Mouse (Mus musculus) ovary, adult 10 weeks (tissue): Measurements from ENCODE around the gene Mfn1. TPM values are rescaled to one million over a fixed set of nuclear protein-coding genes. Genes with fewer than 3 reads are reported as not detected.

ENCODE experiments used
- polyA plus RNA-seq: library from polyadenylated mRNA; stranded (reverse); fragments of 350-450 nt; fragmentation: Illumina TruSeq; extraction: RNeasy Lipid Tissue Mini Kit (QIAGEN cat#74804); gene quantifications from one replicate; pipeline ENCODE4 v1.2.3, GENCODE M21; 2014

Gene Mfn1
- polyA plus RNA-seq = 312 TPM

DNA sequence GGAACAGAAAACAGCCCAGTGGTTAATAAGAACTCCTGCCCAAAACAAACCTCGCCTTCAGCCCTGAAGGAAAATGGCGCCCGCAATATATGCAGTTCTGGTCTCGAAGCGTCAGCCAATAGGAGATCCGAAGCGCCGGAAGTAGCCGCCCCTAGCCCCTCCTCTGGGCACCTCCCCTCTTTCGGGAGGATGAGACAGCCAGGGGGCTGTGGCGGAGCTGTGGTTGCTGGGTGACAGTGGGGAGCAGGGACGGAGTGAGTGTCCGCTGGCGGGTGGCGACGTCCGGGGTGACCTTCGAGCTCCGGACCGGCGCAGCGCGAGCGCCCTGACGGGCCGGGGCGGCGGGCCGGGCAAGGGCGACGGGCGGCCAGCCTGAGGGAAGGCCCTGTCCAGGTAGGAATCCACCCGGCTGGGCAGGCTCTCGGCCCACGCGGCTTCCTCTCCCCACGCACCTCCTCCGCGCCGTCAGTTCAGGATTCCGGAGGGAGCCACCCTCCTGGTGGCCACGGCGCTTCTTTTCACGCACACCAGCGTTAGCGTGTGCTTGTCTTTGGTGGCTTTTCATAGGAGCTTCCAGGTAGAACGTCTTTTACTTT lies at the start of gene Mfn1:
TSS of gene Mfn1 (plus strand) at position 163 of the 596 bp plus-strand sequence.

DNA sequence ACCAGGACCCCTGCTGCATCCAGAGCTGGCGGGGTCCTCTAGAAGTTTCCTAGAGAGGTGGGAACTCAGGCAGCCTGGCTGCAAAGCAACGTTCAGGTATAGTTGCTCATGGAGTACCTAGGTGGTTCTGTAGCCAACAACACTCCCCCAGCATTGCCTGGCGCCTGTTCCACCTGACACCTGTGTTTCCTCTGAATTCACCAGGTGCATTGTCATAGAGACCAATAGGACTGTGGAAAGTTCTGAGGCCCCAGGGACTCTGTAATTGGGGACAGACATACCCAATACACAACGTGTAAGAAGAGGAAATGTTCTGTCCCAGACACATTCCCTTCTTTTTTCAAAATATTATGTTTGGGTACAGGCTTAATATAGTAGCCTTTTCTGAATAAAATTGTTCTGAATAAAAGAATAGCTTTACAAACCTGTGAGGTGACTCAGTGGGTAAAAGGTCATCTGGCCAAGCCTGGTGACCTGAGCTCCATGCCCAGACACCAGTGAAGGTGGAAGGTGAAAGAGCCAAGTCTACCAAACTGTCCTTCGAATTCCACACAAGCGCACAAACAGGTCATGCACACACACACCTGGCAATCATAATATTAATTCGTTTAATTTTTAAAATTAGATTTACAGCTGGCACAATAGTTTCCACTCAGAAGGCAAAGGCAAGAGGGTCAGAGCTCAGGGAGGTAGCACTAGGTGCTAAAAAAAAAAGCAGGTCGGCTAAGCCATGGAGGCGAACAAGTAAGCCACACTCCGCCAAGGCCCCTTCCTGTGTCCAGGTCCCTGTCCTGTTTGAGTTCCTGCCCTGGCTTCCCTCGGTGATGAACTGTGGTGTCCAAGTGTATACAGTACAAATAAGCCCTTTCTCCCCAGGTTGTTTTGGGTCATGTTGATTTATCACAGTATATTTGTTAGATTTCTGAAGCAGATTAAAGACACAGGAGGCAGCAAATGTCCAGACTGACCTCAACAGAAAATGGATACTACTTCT lies 36.9 kb upstream of the Mfn1 start, which contains the start of gene Kcnmb3:
TSS of gene Kcnmb3 (minus strand) at position 135 of the 994 bp plus-strand sequence.

DNA sequence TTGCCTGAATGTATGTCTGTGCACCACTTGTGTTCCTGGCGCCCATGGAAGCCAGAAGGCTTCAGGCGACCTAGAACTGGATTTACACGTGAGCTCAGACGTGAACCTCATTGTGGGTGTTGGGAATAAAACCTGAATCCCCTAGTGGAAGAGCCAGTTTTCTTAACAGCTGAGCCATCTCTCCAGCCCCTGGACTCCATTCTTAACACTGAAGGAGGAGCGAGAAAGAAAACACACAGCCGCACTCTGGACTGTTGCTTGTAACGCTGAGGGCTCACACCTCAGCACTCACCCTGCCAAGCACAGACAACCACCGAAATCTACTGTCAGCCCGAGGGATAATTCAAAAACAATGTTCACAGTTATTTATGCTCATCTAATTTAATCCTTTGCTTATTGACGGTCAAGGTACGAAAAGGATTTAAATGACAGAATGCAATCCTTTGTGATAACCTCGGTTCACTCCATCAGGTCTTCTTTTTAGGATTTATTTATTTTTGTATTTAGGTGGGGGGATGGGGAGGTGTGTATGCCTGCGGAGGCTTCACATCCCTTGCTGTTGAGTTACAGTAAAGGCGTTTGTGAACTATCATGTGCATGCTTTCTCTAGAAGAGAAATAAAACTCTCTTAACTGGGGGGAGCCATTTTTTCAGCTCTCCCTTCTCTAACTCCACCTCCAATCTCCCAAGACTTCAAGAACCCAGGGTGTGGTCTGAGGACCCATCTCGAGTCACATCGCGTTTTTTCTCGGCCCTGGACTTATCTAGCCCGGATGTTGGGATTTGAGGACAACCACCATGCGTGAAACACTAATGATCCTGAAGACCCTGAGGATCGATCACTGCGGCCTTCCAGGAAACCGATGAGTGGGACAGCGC lies 19.5 kb upstream of the Mfn1 start, which contains the start of gene Zfp639:
TSS of gene Zfp639 (plus strand) at position 764 of the 879 bp plus-strand sequence.

DNA sequence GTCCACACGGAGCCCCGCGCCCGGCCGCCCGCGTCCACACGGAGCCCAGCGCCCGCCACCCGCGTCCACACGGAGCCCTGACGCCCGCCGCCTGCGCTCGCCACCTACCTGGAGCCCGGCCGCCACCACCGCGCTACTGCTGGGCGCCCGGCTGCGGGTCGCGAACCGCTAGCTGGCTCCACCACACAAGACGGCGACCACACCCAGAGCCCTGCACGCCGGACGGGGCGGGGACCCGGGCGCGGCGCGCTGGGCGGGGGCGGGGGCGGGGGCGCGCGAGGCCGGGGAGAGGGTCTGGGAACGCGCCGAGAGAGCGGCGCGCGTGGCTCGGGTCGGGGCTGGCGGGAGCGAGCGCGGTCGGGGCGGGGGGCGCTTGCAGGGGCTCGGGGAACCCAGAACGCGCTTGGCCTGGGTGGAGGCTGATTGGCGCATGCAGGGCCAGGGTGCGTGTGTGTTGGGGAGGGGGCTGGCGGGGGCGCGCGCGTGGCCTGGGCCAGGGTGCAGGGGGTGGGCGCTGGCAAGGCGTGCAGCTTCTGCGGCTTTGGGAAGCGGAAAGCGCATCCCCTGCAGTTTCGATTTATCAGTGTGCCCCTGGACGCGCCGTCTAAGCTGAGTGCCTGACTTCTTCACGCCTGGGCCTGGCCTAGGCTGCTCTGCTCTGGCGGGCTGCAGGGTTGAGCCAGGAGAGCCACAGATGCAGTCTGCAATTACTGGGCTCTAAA lies 87.2 kb downstream of the Mfn1 start, which contains the start of gene Gnb4:
TSS of gene Gnb4 (minus strand) at position 255 of the 722 bp plus-strand sequence.

Other genes with a start within 250 kb of the Mfn1 start
- gene Zmat3, start 163.5 kb upstream of the Mfn1 start, polyA plus RNA-seq = 12.9 TPM
- gene Pik3ca, start 131.8 kb upstream of the Mfn1 start, polyA plus RNA-seq = 115 TPM
- 0.34 TPM for gene Kcnmb3, start 37.2 kb upstream of the Mfn1 start, polyA plus RNA-seq
- 149 TPM for gene Zfp639, start 19.2 kb upstream of the Mfn1 start, polyA plus RNA-seq
- 48.2 TPM for gene Gnb4, start 87.1 kb downstream of the Mfn1 start, polyA plus RNA-seq
- 54.7 TPM for gene Actl6a, start 176.8 kb downstream of the Mfn1 start, polyA plus RNA-seq
- 315 TPM for gene Ndufb5, start 207.5 kb downstream of the Mfn1 start, polyA plus RNA-seq
- gene Mrpl47, start 208.1 kb downstream of the Mfn1 start, polyA plus RNA-seq = 45.9 TPM